Mouse (Mus musculus): Measurements from ENCODE around the gene Polr3gl.

DNA sequence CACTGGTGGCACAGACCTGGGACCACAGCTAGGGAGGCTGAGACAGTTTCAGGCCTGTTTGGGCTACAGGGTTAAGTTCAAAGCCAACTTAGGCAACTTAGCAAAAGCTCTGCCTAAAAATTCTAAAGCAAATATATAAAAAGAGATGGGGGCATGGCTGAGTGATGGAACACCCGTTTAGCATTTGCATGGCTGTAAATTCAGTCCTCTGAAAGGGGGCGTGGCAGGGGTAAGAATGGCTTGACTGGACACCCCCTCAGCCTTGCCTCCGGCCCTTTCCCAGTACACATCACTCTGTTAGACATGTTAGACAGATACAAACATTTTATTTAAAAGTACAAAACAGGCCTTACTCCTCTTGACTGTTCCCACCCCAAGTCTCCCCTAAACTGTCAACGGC, 16.4 kb downstream of the Polr3gl start:
- TF ChIP-seq POLR2A (IDR thresholded peaks at IDR 0.05; ENCODE audit: low read depth, low read length) (no peak), CTCF (conservative IDR thresholded peaks at IDR 0.05; ENCODE audit: insufficient read depth, insufficient read length, low read depth, low read length) (no peak)

Data from kidney, adult 2 months (tissue).